8 mouse cellular contexts compared by ENCODE assay signal in genomic region chr10:116319246-116319645, GRCm38 (mm10). TPM values are rescaled to one million over a fixed set of nuclear protein-coding genes. Genes with fewer than 3 reads are reported as not detected.
DNase-seq lines count a peak whose midpoint lies in the region; ATAC-seq lines count a peak whose summit lies in the region.

No protein-coding gene starts in this region.

- peak; percentile 55 to 57 for DNase-seq in B cell, adult 2 months
- DNase-seq in adrenal gland, adult 2 months = peak; percentile 72
- DNase-seq in embryo, embryonic 11 days = peak; percentile 90
- DNase-seq in gastrocnemius, postnatal 4 days (ENCODE audit: low spot score in 2 of 2) = peak; percentile 47 to 77
- DNase-seq in neural tube, embryonic 11.5 days (ENCODE audit: low spot score) = peak; percentile 79
- peak; percentile 19 to 34 for DNase-seq in thymus, postnatal 36 days

- no peaks in the 10 kb centered on the region for H3K4me1 ChIP-seq in kidney, embryonic 14.5 days (ENCODE audit: control insufficient read depth, insufficient read depth, low read length)
- H3K4me1 ChIP-seq in limb, embryonic 12.5 days (replicated peaks) = no peaks in the 10 kb centered on the region
- H3K4me1 ChIP-seq in neural tube, embryonic 11.5 days (ENCODE audit: control insufficient read depth, insufficient read depth, low read length) = no peaks in the 10 kb centered on the region

- 0 out of 2 replicates have a peak, but pooled peaks cover 5% of the 10 kb centered on the region for H3K27me3 ChIP-seq in kidney, embryonic 14.5 days (ENCODE audit: control insufficient read depth, insufficient read depth, low read length)
- no peaks in the 10 kb centered on the region for H3K27me3 ChIP-seq in limb, embryonic 12.5 days
- H3K27me3 ChIP-seq in neural tube, embryonic 11.5 days (ENCODE audit: control insufficient read depth, insufficient read depth, low read length) = no peaks in the 10 kb centered on the region

- H3K9ac ChIP-seq in kidney, embryonic 14.5 days (ENCODE audit: low read depth, low read length) = no peak overlapping the region
- no peak overlapping the region for H3K9ac ChIP-seq in limb, embryonic 12.5 days (replicated peaks)
- H3K9ac ChIP-seq in neural tube, embryonic 11.5 days (ENCODE audit: low read length) = no peak overlapping the region

- H3K9me3 ChIP-seq in kidney, embryonic 14.5 days (ENCODE audit: control insufficient read depth, low read length) = no peaks in the 10 kb centered on the region
- H3K9me3 ChIP-seq in limb, embryonic 12.5 days = no peaks in the 10 kb centered on the region
- H3K9me3 ChIP-seq in neural tube, embryonic 11.5 days (ENCODE audit: control insufficient read depth, low read length) = no peaks in the 10 kb centered on the region

- no peak overlapping the region for H3K4me3 ChIP-seq in kidney, embryonic 14.5 days (ENCODE audit: low read length)
- H3K4me3 ChIP-seq in limb, embryonic 12.5 days (replicated peaks) = no peak overlapping the region
- no peak overlapping the region for H3K4me3 ChIP-seq in neural tube, embryonic 11.5 days (ENCODE audit: low read depth, low read length)

- 27% methylated on average over 12 of the region's 12 CpGs for WGBS in kidney, embryonic 14.5 days
- 20% methylated on average over 12 of the region's 12 CpGs for WGBS in limb, embryonic 12.5 days
- 21% methylated on average over 12 of the region's 12 CpGs for WGBS in neural tube, embryonic 11.5 days

- H3K27ac ChIP-seq in kidney, embryonic 14.5 days (ENCODE audit: low read depth, low read length) = no peak overlapping the region
- no peak overlapping the region for H3K27ac ChIP-seq in limb, embryonic 12.5 days
- H3K27ac ChIP-seq in neural tube, embryonic 11.5 days (ENCODE audit: low read depth, low read length) = no peak overlapping the region

- H3K36me3 ChIP-seq in kidney, embryonic 14.5 days (ENCODE audit: control insufficient read depth, insufficient read depth, low read length) = no peaks in the 10 kb centered on the region
- H3K36me3 ChIP-seq in limb, embryonic 12.5 days = no peaks in the 10 kb centered on the region
- H3K36me3 ChIP-seq in neural tube, embryonic 11.5 days (ENCODE audit: control insufficient read depth, insufficient read depth, low read length) = no peaks in the 10 kb centered on the region

- H3K4me2 ChIP-seq in kidney, embryonic 14.5 days (replicated peaks; ENCODE audit: low read depth, low read length) = no peak overlapping the region
- H3K4me2 ChIP-seq in limb, embryonic 12.5 days = peak overlapping the region; percentile 36
- H3K4me2 ChIP-seq in neural tube, embryonic 11.5 days (ENCODE audit: low read depth) = no peak overlapping the region

- ATAC-seq in kidney, embryonic 14.5 days (ENCODE audit: low FRiP score, low TSS enrichment) = peak; percentile 76; the same call in 1 of the 2 replicates
- ATAC-seq in limb, embryonic 12.5 days (ENCODE audit: insufficient number of reproducible peaks, insufficient read depth, low FRiP score, low TSS enrichment, low read depth) = no peak
- ATAC-seq in neural tube, embryonic 11.5 days (ENCODE audit: insufficient read depth, low FRiP score, low TSS enrichment) = 0 out of 2 replicates have a peak, but pooled peaks have one; percentile 45

RNA-seq across cellular contexts. Expression of gene Ptprb, which starts 43.9 kb away (rescaled TPM):
- total RNA-seq in adrenal gland, adult 2 months (2021) = 10 to 100 TPM; 36.3 to 47.5 TPM
- polyA plus RNA-seq in adrenal gland, adult 2 months (2012; rRNA removed) = 4.9 and 5.0 TPM in 2 replicates
- total RNA-seq in gastrocnemius, postnatal 4 days (2021) = 10 to 100 TPM; 30.6 to 33.2 TPM
- polyA plus RNA-seq in kidney, embryonic 14.5 days (2014; fragmentation: Nextera tagmentation; extraction: Ambion mirVana) = 4.4 and 6.3 TPM in 2 replicates
- polyA plus RNA-seq in limb, embryonic 12.5 days (2016; fragmentation: Nextera tagmentation; extraction: Ambion mirVana) = 2.2 and 2.7 TPM in 2 replicates
- polyA plus RNA-seq in neural tube, embryonic 11.5 days (2014; fragmentation: Nextera tagmentation; extraction: Ambion mirVana) = 2.4 and 2.9 TPM in 2 replicates

Comparison
In these comparisons a context has a peak if more than half of its experiments do, and no peak if none do; other contexts are left out.
1. DNase-seq: peak in every context shown above with its lines; median percentile 90 in embryo, embryonic 11 days; 79 in neural tube, embryonic 11.5 days; 72 in adrenal gland, adult 2 months; 62 in gastrocnemius, postnatal 4 days; 56 in B cell, adult 2 months; 26 in thymus, postnatal 36 days.